Mouse (Mus musculus) C2C12 (cell line): ENCODE data around the gene U90926.

ENCODE experiments used
- CTCF ChIP-seq: IDR thresholded peaks from one replicate; pipeline ENCODE4 v1.5.1; 2011; ENCODE audit not compliant: control insufficient read depth, insufficient read depth, insufficient read length
- FOSL1 ChIP-seq: IDR thresholded peaks from one replicate; pipeline ENCODE4 v1.8.0; 2011; ENCODE audit warnings: mild to moderate bottlenecking, low read length; ENCODE audit not compliant: poor library complexity, insufficient read depth, severe bottlenecking
- MYOG ChIP-seq: IDR thresholded peaks from one replicate; pipeline ENCODE4 v1.6.1; 2011; ENCODE audit not compliant: control insufficient read depth, insufficient read length; ENCODE audit errors: extremely low read depth

GRCm38 (mm10) chr5:92263761-92264359 lies 48.7 kb upstream of the U90926 start:
- TF ChIP-seq CTCF (no peak), MYOG (no peak), FOSL1 (no peak)
